ENCODE assay signal across 18 mouse cellular contexts in genomic region chr3:132909736-132910135, GRCm38 (mm10). TPM values are rescaled to one million over a fixed set of nuclear protein-coding genes. Genes with fewer than 3 reads are reported as not detected.
DNase-seq lines count a peak whose midpoint lies in the region; ATAC-seq and TF ChIP-seq lines count a peak whose summit lies in the region.
"Had no signal": no experiment of that assay in that cellular context is flagged by ENCODE, and none has a peak within 500 bp of the region (broad histone marks: within the 10 kb centered on the region; RNA-seq: fewer than 3 reads in every experiment).

No protein-coding gene starts in this region.

- intact Hi-C loops in heart, adult 2 months (cut with DNase I) = no loop called here
- intact Hi-C loops in left cerebral cortex, adult 2 months (cut with DNase I) = no loop called here

- no peaks in the 10 kb centered on the region for H3K27me3 ChIP-seq in heart, embryonic 16.5 days (ENCODE audit: control insufficient read depth, insufficient read depth, low read length)
- no peaks in the 10 kb centered on the region for H3K27me3 ChIP-seq in heart, adult 2 months (ENCODE audit: control insufficient read depth, insufficient read depth, low read length)
- H3K27me3 ChIP-seq: embryonic facial prominence, embryonic 15.5 days; liver, embryonic 15.5 days; midbrain, embryonic 12.5 days had no signal

- H3K4me2 ChIP-seq in heart, embryonic 16.5 days (ENCODE audit: low read depth, low read length) = peak overlapping the region; percentile 35; the same call in 1 of the 2 replicates
- H3K4me2 ChIP-seq: embryonic facial prominence, embryonic 15.5 days; hindbrain, embryonic 14.5 days; liver, embryonic 15.5 days; midbrain, embryonic 12.5 days had no signal

- 0 out of 2 replicates have a peak, but pooled peaks have one; percentile 18 for ATAC-seq in heart, embryonic 16.5 days (replicated peaks; ENCODE audit: extremely low read depth, insufficient read depth, low FRiP score)

- H3K36me3 ChIP-seq in heart, embryonic 16.5 days (ENCODE audit: control insufficient read depth, insufficient read depth) = no peaks in the 10 kb centered on the region
- no peaks in the 10 kb centered on the region for H3K36me3 ChIP-seq in heart, adult 2 months (ENCODE audit: control insufficient read depth, insufficient read depth, low read length)
- H3K36me3 ChIP-seq: embryonic facial prominence, embryonic 15.5 days; liver, embryonic 15.5 days; midbrain, embryonic 12.5 days had no signal

- no peaks in the 10 kb centered on the region for H3K79me2 ChIP-seq in heart, adult 2 months (replicated peaks; ENCODE audit: control insufficient read depth, insufficient read depth, low read length)

- no peak overlapping the region for H3K4me3 ChIP-seq in heart, embryonic 16.5 days (ENCODE audit: low read length)
- no peak overlapping the region for H3K4me3 ChIP-seq in heart, adult 2 months
- no peak overlapping the region for H3K4me3 ChIP-seq in left cerebral cortex, adult 2 months
- H3K4me3 ChIP-seq: embryonic facial prominence, embryonic 15.5 days; liver, embryonic 15.5 days; midbrain, embryonic 12.5 days had no signal

- H3K9me3 ChIP-seq in heart, embryonic 16.5 days (replicated peaks; ENCODE audit: control insufficient read depth, low read length) = no peaks in the 10 kb centered on the region
- H3K9me3 ChIP-seq: embryonic facial prominence, embryonic 15.5 days; liver, embryonic 15.5 days; midbrain, embryonic 12.5 days had no signal

- H3K9ac ChIP-seq in heart, embryonic 16.5 days (ENCODE audit: low read length) = no peak overlapping the region
- no peak overlapping the region for H3K9ac ChIP-seq in heart, adult 2 months (ENCODE audit: low read depth, low read length)
- H3K9ac ChIP-seq: embryonic facial prominence, embryonic 15.5 days; liver, embryonic 15.5 days; midbrain, embryonic 12.5 days had no signal

- H3K27ac ChIP-seq in heart, embryonic 16.5 days (ENCODE audit: low read length) = no peak overlapping the region
- no peak overlapping the region for H3K27ac ChIP-seq in heart, adult 2 months
- H3K27ac ChIP-seq in left cerebral cortex, adult 2 months = no peak overlapping the region
- H3K27ac ChIP-seq: embryonic facial prominence, embryonic 15.5 days; hindbrain, embryonic 14.5 days; liver, embryonic 15.5 days; midbrain, embryonic 12.5 days had no signal

- no peak for TF ChIP-seq EP300 in heart, adult 2 months (IDR thresholded peaks at IDR 0.05; ENCODE audit: insufficient read depth, low read depth, low read length)

- TF ChIP-seq CTCF in heart, adult 2 months (IDR thresholded peaks at IDR 0.05) = no peak
- no peak for TF ChIP-seq CTCF in left cerebral cortex, adult 2 months (IDR thresholded peaks at IDR 0.05)

- 31% methylated on average over 12 of the region's 12 CpGs for WGBS in heart, embryonic 16.5 days
- WGBS in heart, adult 2 months = 42% methylated on average over 12 of the region's 12 CpGs

- TF ChIP-seq POLR2A in heart, adult 2 months (IDR thresholded peaks at IDR 0.05; ENCODE audit: insufficient read depth, low read depth, low read length) = no peak

- peak; percentile 31 for DNase-seq in embryo, embryonic 10 days (ENCODE audit: low spot score)
- no peak for DNase-seq in embryo, embryonic 9.5 days (ENCODE audit: extremely low spot score)
- DNase-seq in heart, adult 2 months = no peak
- peak; percentile 14 for DNase-seq in retina, postnatal 1 day
- DNase-seq in retina, embryonic 14.5 days (ENCODE audit: low spot score) = no peak
- DNase-seq in mesoderm, embryonic 11.5 days (ENCODE audit: low read depth, low spot score) = peak; percentile 21
- DNase-seq in left cerebral cortex, adult 2 months (ENCODE audit: extremely low spot score in 1 of 2, low spot score in 2 of 2) = no peak
- DNase-seq: cerebellum, postnatal 14 days; gastrocnemius, postnatal 36 days; kidney, adult 18-20 months; kidney, postnatal 4 days; left cerebral cortex, postnatal 4 days; right cerebral cortex, postnatal 14 days had no signal

- peaks cover 3% of the 10 kb centered on the region; the same call in 1 of the 2 replicates for H3K4me1 ChIP-seq in heart, embryonic 16.5 days (ENCODE audit: control insufficient read depth, insufficient read depth, low read length)
- H3K4me1 ChIP-seq in heart, adult 2 months (ENCODE audit: control insufficient read depth, insufficient read depth, low read length) = no peaks in the 10 kb centered on the region
- H3K4me1 ChIP-seq: liver, embryonic 15.5 days had no signal

RNA-seq across cellular contexts. Expression of gene Npnt, which starts 40.4 kb away (rescaled TPM):
- 11.7 and 20.5 TPM in 2 replicates for polyA plus RNA-seq in heart, embryonic 16.5 days (2015; fragmentation: Nextera tagmentation; extraction: Ambion mirVana)
- total RNA-seq in heart, adult 2 months (2021) = 1 to 10 TPM; 3.1 to 4.5 TPM
- 6.7 and 8.8 TPM in 2 replicates for polyA plus RNA-seq in heart, adult 2 months (2012; rRNA removed)
- 10 to 100 TPM; 14.5 to 18.4 TPM for total RNA-seq in left cerebral cortex, adult 2 months (2021)

Comparison
In these comparisons a context has a peak if more than half of its experiments do, and no peak if none do; other contexts are left out.
1. DNase-seq: peak in embryo, embryonic 10 days (single experiment), retina, postnatal 1 day (single experiment) and mesoderm, embryonic 11.5 days (single experiment); none in embryo, embryonic 9.5 days (single experiment), heart, adult 2 months (0 of 2), retina, embryonic 14.5 days (single experiment) and left cerebral cortex, adult 2 months (0 of 2).